Comparison of ENCODE assay signal across 8 mouse cellular contexts in genomic region chr6:113530932-113531839, GRCm38 (mm10). TPM values are rescaled to one million over a fixed set of nuclear protein-coding genes. Genes with fewer than 3 reads are reported as not detected.
A peak's percentile ranks its signal among the peaks of the same experiment; 100 is the strongest.
DNase-seq lines count a peak whose midpoint lies in the region; ATAC-seq and TF ChIP-seq lines count a peak whose summit lies in the region.

TSS of gene Emc3 (minus strand) at chr6:113531652.
TSS of gene Fancd2 (plus strand) at chr6:113531682.

- H3K27me3 ChIP-seq in MEL (ENCODE audit: control insufficient read depth in 1 of 2, insufficient read depth in 2 of 2, low read length in 2 of 2), result no peaks in the 10 kb centered on the region
- no peaks in the 10 kb centered on the region for H3K27me3 ChIP-seq in forebrain, postnatal 0 days (ENCODE audit: insufficient read depth, low read length)
- no peaks in the 10 kb centered on the region for H3K27me3 ChIP-seq in neural tube, embryonic 15.5 days (replicated peaks)

- no peak for TF ChIP-seq RAD21 in MEL (IDR thresholded peaks at IDR 0.05; ENCODE audit: low read depth, low read length)

- peak; percentile 94 for DNase-seq in MEL (ENCODE audit: low read depth, low spot score)
- peak; percentile 87 to 96 for DNase-seq in cerebellum, adult 18-20 months
- DNase-seq in forebrain, postnatal 0 days, result peak; percentile 95
- DNase-seq in heart, postnatal 4 days, result peak; percentile 96
- DNase-seq in layer of hippocampus, adult 2 months (ENCODE audit: low spot score in 2 of 2), result peak; percentile 90 to 97
- peak; percentile 97 for DNase-seq in lung, adult 2 months
- DNase-seq in testis, postnatal 10 days (ENCODE audit: low spot score), result peak; percentile 97

- H3K79me2 ChIP-seq in MEL (ENCODE audit: control insufficient read depth, insufficient read depth, low read length, poor library complexity), result peaks cover 32% of the 10 kb centered on the region

- peak; percentile 98 for ATAC-seq in forebrain, postnatal 0 days
- ATAC-seq in neural tube, embryonic 15.5 days (ENCODE audit: low FRiP score), result peak; percentile 92

- 0 out of 4 replicates have a peak, but pooled peaks of 1 of the 2 experiments have one; percentile 32 for TF ChIP-seq EP300 in MEL (IDR thresholded peaks at IDR 0.05; ENCODE audit: low read depth in 1 of 2, low read length in 2 of 2)

- TF ChIP-seq POLR2A in MEL (IDR thresholded peaks at IDR 0.05; ENCODE audit: control insufficient read depth in 1 of 2, insufficient read depth in 1 of 2, low read depth in 1 of 2, low read length in 2 of 2, poor library complexity in 1 of 2), result peak; percentile 55 to 84; a peak in 3 of 4 replicates
- TF ChIP-seq POLR2A in lung, adult 2 months (IDR thresholded peaks at IDR 0.05; ENCODE audit: borderline replicate concordance, extremely low read depth, low read depth, low read length), result peak; percentile 70; the same call in 1 of the 2 replicates

- H3K9ac ChIP-seq in MEL (ENCODE audit: control insufficient read depth, low read depth, low read length, poor library complexity, severe bottlenecking), result peak within 1 kb of the TSS; percentile 76
- H3K9ac ChIP-seq in forebrain, postnatal 0 days, result peak within 1 kb of the TSS; percentile 84
- H3K9ac ChIP-seq in neural tube, embryonic 15.5 days (replicated peaks), result peak within 1 kb of the TSS; percentile 71

- peaks cover 0 to 12% of the 10 kb centered on the region in 2 experiments; a peak in 2 of 4 replicates for H3K36me3 ChIP-seq in MEL (ENCODE audit: control insufficient read depth in 1 of 2, insufficient read depth in 2 of 2, low read length in 2 of 2)
- H3K36me3 ChIP-seq in forebrain, postnatal 0 days (ENCODE audit: insufficient read depth), result no peaks in the 10 kb centered on the region
- 0 out of 2 replicates have a peak, but pooled peaks cover 5% of the 10 kb centered on the region for H3K36me3 ChIP-seq in neural tube, embryonic 15.5 days

- no peak for TF ChIP-seq CTCF in MEL (IDR thresholded peaks at IDR 0.05 in 2 of 3, conservative IDR thresholded peaks at IDR 0.05 in 1 of 3; ENCODE audit: control insufficient read depth in 1 of 3, insufficient read depth in 1 of 3, low read depth in 2 of 3, low read length in 3 of 3, poor library complexity in 1 of 3, severe bottlenecking in 1 of 3)
- TF ChIP-seq CTCF in forebrain, postnatal 0 days (IDR thresholded peaks at IDR 0.05; ENCODE audit: low read depth), result no peak
- no peak; the same call in none of the 2 replicates for TF ChIP-seq CTCF in layer of hippocampus, adult 2 months (conservative IDR thresholded peaks at IDR 0.05)
- TF ChIP-seq CTCF in lung, adult 2 months (IDR thresholded peaks at IDR 0.05; ENCODE audit: insufficient read depth, low read length), result no peak

- peaks cover 8% of the 10 kb centered on the region in 2 experiments; a peak in 3 of 4 replicates for H3K4me1 ChIP-seq in MEL (ENCODE audit: control insufficient read depth in 1 of 2, insufficient read depth in 2 of 2, low read length in 2 of 2)
- peaks cover 7% of the 10 kb centered on the region for H3K4me1 ChIP-seq in forebrain, postnatal 0 days (ENCODE audit: insufficient read depth)
- H3K4me1 ChIP-seq in lung, adult 2 months (ENCODE audit: control insufficient read depth, insufficient read depth, low read length), result peaks cover 7% of the 10 kb centered on the region
- peaks cover 24% of the 10 kb centered on the region for H3K4me1 ChIP-seq in neural tube, embryonic 15.5 days

- H3K27ac ChIP-seq in MEL (ENCODE audit: control insufficient read depth, low read depth, low read length), result peak within 1 kb of the TSS; percentile 76
- H3K27ac ChIP-seq in forebrain, postnatal 0 days (ENCODE audit: low read depth, low read length), result peak within 1 kb of the TSS; percentile 80
- peak within 1 kb of the TSS; percentile 92 for H3K27ac ChIP-seq in layer of hippocampus, adult 2 months
- H3K27ac ChIP-seq in neural tube, embryonic 15.5 days (replicated peaks), result peak within 1 kb of the TSS; percentile 84

- WGBS in forebrain, postnatal 0 days, result under 1% methylated on average over 47 of the region's 47 CpGs
- under 1% methylated on average over 47 of the region's 47 CpGs for WGBS in lung, adult 2 months
- 1% methylated on average over 47 of the region's 47 CpGs for WGBS in neural tube, embryonic 15.5 days

- peak within 1 kb of the TSS; percentile 55 to 88 for H3K4me3 ChIP-seq in MEL (ENCODE audit: control insufficient read depth in 1 of 2, insufficient read depth in 1 of 2, low read depth in 2 of 2, low read length in 2 of 2)
- H3K4me3 ChIP-seq in forebrain, postnatal 0 days (ENCODE audit: low read depth, low read length), result peak within 1 kb of the TSS; percentile 96
- H3K4me3 ChIP-seq in layer of hippocampus, adult 2 months, result peak within 1 kb of the TSS; percentile 73
- peak within 1 kb of the TSS; percentile 80 for H3K4me3 ChIP-seq in lung, adult 2 months (replicated peaks; ENCODE audit: extremely low read depth, low read depth, low read length)
- H3K4me3 ChIP-seq in neural tube, embryonic 15.5 days (replicated peaks), result peak within 1 kb of the TSS; percentile 80

- H3K4me2 ChIP-seq in forebrain, postnatal 0 days (ENCODE audit: low read depth), result peak within 1 kb of the TSS; percentile 63
- peak within 1 kb of the TSS; percentile 72 for H3K4me2 ChIP-seq in neural tube, embryonic 15.5 days

- H3K9me3 ChIP-seq in MEL (replicated peaks; ENCODE audit: insufficient read depth, low read length), result no peaks in the 10 kb centered on the region
- H3K9me3 ChIP-seq in forebrain, postnatal 0 days (ENCODE audit: low read length), result no peaks in the 10 kb centered on the region
- H3K9me3 ChIP-seq in neural tube, embryonic 15.5 days (replicated peaks), result no peaks in the 10 kb centered on the region

TF ChIP-seq in MEL, 35 proteins besides CTCF, POLR2A, EP300 and RAD21 (continues in another document):
- TF ChIP-seq CHD2 (IDR thresholded peaks at IDR 0.05; ENCODE audit: low read length) (no peak), ELF1 (IDR thresholded peaks at IDR 0.05; ENCODE audit: low read depth, low read length) (peak; percentile 98), CHD1 (IDR thresholded peaks at IDR 0.05; ENCODE audit: low read depth, low read length) (no peak), GATA1 (IDR thresholded peaks at IDR 0.05; ENCODE audit: low read depth, low read length) (peak; percentile 60), TAL1 (IDR thresholded peaks at IDR 0.05; ENCODE audit: low read length) (no peak), UBTF (IDR thresholded peaks at IDR 0.05; ENCODE audit: borderline replicate concordance, insufficient read depth, low read depth, low read length) (no peak), TCF12 (IDR thresholded peaks at IDR 0.05; ENCODE audit: low read depth, low read length) (peak; percentile 66), BHLHE40 (IDR thresholded peaks at IDR 0.05; ENCODE audit: borderline replicate concordance, low read depth, low read length) (no peak), KAT2A (conservative IDR thresholded peaks at IDR 0.05; ENCODE audit: low read depth, low read length) (peak; percentile 82), ZKSCAN1 (IDR thresholded peaks at IDR 0.05; ENCODE audit: low read depth, low read length) (no peak), USF2 (IDR thresholded peaks at IDR 0.05; ENCODE audit: borderline replicate concordance in 1 of 2, insufficient read depth in 1 of 2, low read depth in 1 of 2, low read length in 2 of 2) (no peak), GABPA (IDR thresholded peaks at IDR 0.05; ENCODE audit: low read depth, low read length) (no peak), ZMIZ1 (IDR thresholded peaks at IDR 0.05; ENCODE audit: low read depth, low read length) (no peak), ETS1 (IDR thresholded peaks at IDR 0.05; ENCODE audit: low read depth, low read length) (peak; percentile 78), MXI1 (IDR thresholded peaks at IDR 0.05; ENCODE audit: low read depth, low read length) (peak; percentile 92), SIN3A (IDR thresholded peaks at IDR 0.05; ENCODE audit: low read length) (peak; percentile 100), HCFC1 (IDR thresholded peaks at IDR 0.05; ENCODE audit: low read depth, low read length) (peak; percentile 97), MYC (IDR thresholded peaks at IDR 0.05; ENCODE audit: low read depth, low read length) (no peak), MEF2A (IDR thresholded peaks at IDR 0.05; ENCODE audit: extremely low read depth, insufficient replicate concordance, low read depth, low read length, poor library complexity, severe bottlenecking) (no peak), MAFK (IDR thresholded peaks at IDR 0.05; ENCODE audit: borderline replicate concordance, low read depth, low read length) (no peak), MAZ (IDR thresholded peaks at IDR 0.05; ENCODE audit: low read depth, low read length) (no peak), MAX (IDR thresholded peaks at IDR 0.05; ENCODE audit: low read length) (peak; percentile 64; the same call in 1 of the 2 replicates), ZC3H11A (IDR thresholded peaks at IDR 0.05; ENCODE audit: low read depth, low read length) (no peak), POLR2AphosphoS2 (IDR thresholded peaks at IDR 0.05; ENCODE audit: low read length) (no peak), JUND (IDR thresholded peaks at IDR 0.05; ENCODE audit: low read depth, low read length) (no peak), E2F4 (IDR thresholded peaks at IDR 0.05; ENCODE audit: borderline replicate concordance, low read depth, low read length) (peak; percentile 97)

RNA-seq across cellular contexts. Expression of gene Emc3, which starts in this region (rescaled TPM):
- 56.7 and 73.1 TPM in 2 replicates for total RNA-seq in MEL (2012; rRNA removed)
- 100 to 1,000 TPM in 1 of 2 experiments, 10 to 100 TPM in 1; 62.3 to 172 TPM for polyA plus RNA-seq in MEL (2012; ENCODE audit: insufficient read depth in 1 of 2, insufficient read length in 2 of 2, low read depth in 1 of 2, low replicate concordance in 2 of 2, missing spikeins in 1 of 2)
- total RNA-seq in forebrain, postnatal 0 days (2014; rRNA removed), result 80.4 and 91.8 TPM in 2 replicates
- 118 TPM in 2 replicates for polyA plus RNA-seq in forebrain, postnatal 0 days (2015; fragmentation: Nextera tagmentation; extraction: Ambion mirVana)
- 10 to 100 TPM; 61.9 to 63.6 TPM for total RNA-seq in heart, postnatal 4 days (2021)
- 10 to 100 TPM; 73.4 to 76.3 TPM for total RNA-seq in layer of hippocampus, adult 2 months (2021)
- 42.0 and 51.5 TPM in 2 replicates for polyA plus RNA-seq in lung, adult 2 months (2012; rRNA removed)
- 118 and 119 TPM in 2 replicates for polyA plus RNA-seq in neural tube, embryonic 15.5 days (2015; fragmentation: Nextera tagmentation; extraction: Ambion mirVana)

RNA-seq across cellular contexts. Expression of gene Fancd2, which starts in this region (rescaled TPM):
- total RNA-seq in MEL (2012; rRNA removed), result 14.0 and 14.1 TPM in 2 replicates
- polyA plus RNA-seq in MEL (2012; ENCODE audit: insufficient read depth in 1 of 2, insufficient read length in 2 of 2, low read depth in 1 of 2, low replicate concordance in 2 of 2, missing spikeins in 1 of 2), result 10 to 100 TPM; 18.5 to 35.0 TPM
- 2.2 and 4.4 TPM in 2 replicates for total RNA-seq in forebrain, postnatal 0 days (2014; rRNA removed)
- polyA plus RNA-seq in forebrain, postnatal 0 days (2015; fragmentation: Nextera tagmentation; extraction: Ambion mirVana), result 1.3 and 1.6 TPM in 2 replicates
- total RNA-seq in heart, postnatal 4 days (2021), result 10 to 100 TPM in 1 of 2 experiments, 1 to 10 TPM in 1; 7.9 to 10.2 TPM
- 1 to 10 TPM; 2.4 to 3.8 TPM for total RNA-seq in layer of hippocampus, adult 2 months (2021)
- 0.75 and 1.2 TPM in 2 replicates for polyA plus RNA-seq in lung, adult 2 months (2012; rRNA removed)
- polyA plus RNA-seq in neural tube, embryonic 15.5 days (2015; fragmentation: Nextera tagmentation; extraction: Ambion mirVana), result 1.8 and 3.7 TPM in 2 replicates

Comparison
In these comparisons a context has a peak if more than half of its experiments do, and no peak if none do; other contexts are left out.
1. Peak in every context shown above with its lines: DNase-seq, ATAC-seq, H3K4me3 ChIP-seq and H3K27ac ChIP-seq.